Mouse (Mus musculus) ES-Bruce4 (cell line): ENCODE data around the gene Sstr5. TPM values are rescaled to one million over a fixed set of nuclear protein-coding genes. Genes with fewer than 3 reads are reported as not detected.

Experiments
- H3K27ac ChIP-seq: 2 replicates; pipeline ENCODE4 v1.5.1; 2012; ENCODE audit warnings: low read length, inconsistent platforms; ENCODE audit not compliant: insufficient read depth
- H3K27me3 ChIP-seq: 2 replicates; pipeline ENCODE4 v1.6.1; 2012; ENCODE audit warnings: mild to moderate bottlenecking, low read length, inconsistent platforms; ENCODE audit not compliant: control insufficient read depth, poor library complexity, insufficient read depth, severe bottlenecking
- H3K36me3 ChIP-seq: 2 replicates; pipeline ENCODE4 v1.6.1; 2012; ENCODE audit warnings: inconsistent platforms, mild to moderate bottlenecking, low read length, moderate library complexity; ENCODE audit not compliant: control insufficient read depth, poor library complexity, insufficient read depth, severe bottlenecking
- H3K4me1 ChIP-seq: one replicate; pipeline ENCODE4 v1.8.1; 2011; ENCODE audit warnings: low read length; ENCODE audit not compliant: control insufficient read depth, insufficient read depth
- H3K4me3 ChIP-seq: 2 replicates; pipeline ENCODE4 v1.5.1; 2011; ENCODE audit warnings: low read depth, mild to moderate bottlenecking, low read length
- H3K9ac ChIP-seq: 2 replicates; pipeline ENCODE4 v1.6.1; 2012; ENCODE audit warnings: low read depth, mild to moderate bottlenecking, inconsistent platforms; ENCODE audit not compliant: poor library complexity, severe bottlenecking
- H3K9me3 ChIP-seq: replicated peaks from 2 replicates; pipeline ENCODE4 v1.6.1; 2012; ENCODE audit warnings: mild to moderate bottlenecking, low read length, inconsistent platforms; ENCODE audit not compliant: control insufficient read depth, poor library complexity, insufficient read depth, severe bottlenecking
- CTCF ChIP-seq: IDR thresholded peaks from one replicate; pipeline ENCODE4 v1.8.1; 2011; ENCODE audit warnings: low read depth, low read length
- EP300 ChIP-seq: IDR thresholded peaks from 2 replicates; pipeline ENCODE4 v1.6.1; 2011; ENCODE audit warnings: low read depth, low read length; ENCODE audit not compliant: insufficient read depth
- POLR2A ChIP-seq: IDR thresholded peaks from one replicate; pipeline ENCODE4 v1.8.1; 2011; ENCODE audit warnings: low read length; ENCODE audit not compliant: insufficient read depth
- polyA plus RNA-seq: library from polyadenylated mRNA; stranded (reverse); fragments of >200 nt; gene quantifications from 2 replicates; pipeline ENCODE4 v1.2.4, GENCODE M21; 2011; ENCODE audit warnings: low read depth; ENCODE audit not compliant: missing spikeins, insufficient read depth, insufficient read length

The Sstr5 gene
- polyA plus RNA-seq, 1 experiment: not detected

- no peak overlapping the region for H3K27ac ChIP-seq
- no peak overlapping the region for H3K4me3 ChIP-seq
- TF ChIP-seq EP300 (no peak), POLR2A (no peak), CTCF (no peak)
- H3K9ac ChIP-seq: no peak overlapping the region
- H3K4me1 ChIP-seq: no peaks in the 10 kb centered on the region
- H3K36me3 ChIP-seq: no peaks in the 10 kb centered on the region
- no peaks in the 10 kb centered on the region for H3K27me3 ChIP-seq
- no peaks in the 10 kb centered on the region for H3K9me3 ChIP-seq
Observed at GRCm38 (mm10) chr17:25468301-25468700, 28.8 kb downstream of the Sstr5 start.

GRCm38 (mm10) chr17:25467781-25468180 is 29.3 kb downstream of the Sstr5 start:
- no peak overlapping the region for H3K4me3 ChIP-seq
- no peak overlapping the region for H3K27ac ChIP-seq
- no peaks in the 10 kb centered on the region for H3K4me1 ChIP-seq
- no peaks in the 10 kb centered on the region for H3K36me3 ChIP-seq
- H3K9ac ChIP-seq: no peak overlapping the region
- no peaks in the 10 kb centered on the region for H3K27me3 ChIP-seq
- H3K9me3 ChIP-seq: no peaks in the 10 kb centered on the region
- TF ChIP-seq EP300 (no peak), CTCF (no peak), POLR2A (no peak)

- TF ChIP-seq CTCF (no peak), EP300 (no peak), POLR2A (no peak)
Observed at GRCm38 (mm10) chr17:25466257-25466656, 30.8 kb downstream of the Sstr5 start.

GRCm38 (mm10) chr17:25464091-25464490 is 33.0 kb downstream of the Sstr5 start:
- no peak overlapping the region for H3K27ac ChIP-seq

More at GRCm38 (mm10) chr17:25466257-25466656, 30.8 kb downstream of the Sstr5 start:
- Histone ChIP-seq H3K4me1 (no peaks in the 10 kb centered on the region), H3K27ac (no peak overlapping the region), H3K4me3 (no peak overlapping the region), H3K9ac (no peak overlapping the region), H3K27me3 (no peaks in the 10 kb centered on the region), H3K9me3 (no peaks in the 10 kb centered on the region), H3K36me3 (no peaks in the 10 kb centered on the region)

GRCm38 (mm10) chr17:25463326-25463945 is 33.7 kb downstream of the Sstr5 start:
- Histone ChIP-seq H3K27ac (no peak overlapping the region), H3K9ac (no peak overlapping the region), H3K27me3 (no peaks in the 10 kb centered on the region), H3K4me3 (no peak overlapping the region), H3K4me1 (no peaks in the 10 kb centered on the region), H3K9me3 (no peaks in the 10 kb centered on the region), H3K36me3 (no peaks in the 10 kb centered on the region)
- TF ChIP-seq POLR2A (no peak), EP300 (no peak), CTCF (no peak)

More at GRCm38 (mm10) chr17:25464091-25464490, 33.0 kb downstream of the Sstr5 start:
- H3K4me3 ChIP-seq: no peak overlapping the region
- no peaks in the 10 kb centered on the region for H3K9me3 ChIP-seq
- no peaks in the 10 kb centered on the region for H3K36me3 ChIP-seq
- TF ChIP-seq CTCF: no peak
- TF ChIP-seq EP300: no peak
- no peak for TF ChIP-seq POLR2A
- H3K9ac ChIP-seq: no peak overlapping the region
- no peaks in the 10 kb centered on the region for H3K27me3 ChIP-seq
- H3K4me1 ChIP-seq: no peaks in the 10 kb centered on the region

- Histone ChIP-seq H3K27me3 (no peaks in the 10 kb centered on the region), H3K9me3 (no peaks in the 10 kb centered on the region), H3K36me3 (no peaks in the 10 kb centered on the region), H3K27ac (no peak overlapping the region), H3K4me3 (no peak overlapping the region), H3K9ac (no peak overlapping the region), H3K4me1 (no peaks in the 10 kb centered on the region)
- TF ChIP-seq CTCF (no peak), POLR2A (no peak)
Observed at GRCm38 (mm10) chr17:25462236-25462875, 34.7 kb downstream of the Sstr5 start.
